Mouse (Mus musculus) liver, embryonic 11.5 days (tissue): Measurements from ENCODE around the gene Ksr1. TPM values are rescaled to one million over a fixed set of nuclear protein-coding genes. Genes with fewer than 3 reads are reported as not detected.
A peak's percentile ranks its signal among the peaks of the same experiment; 100 is the strongest.
"Not testable (repeated sequence)": the region's sequence is repeated elsewhere in the genome, so short reads cannot be mapped to it uniquely, and the experiment has no call there.

Experiments
- ATAC-seq: fragments of 200-750 bp; cut with Nextera tagmentation; replicated peaks from 2 replicates; pipeline ENCODE4 v1.8.0; 2017; ENCODE audit warnings: moderate number of reproducible peaks, mild to moderate bottlenecking, moderate TSS enrichment, moderate library complexity; ENCODE audit not compliant: low FRiP score
- DNase-seq: peaks from one replicate; pipeline ENCODE4 v3.0.0-alpha.2; 2017; ENCODE audit warnings: low spot score
- H3K27ac ChIP-seq: fragments of 300-500 bp; sonication (generic); 2 replicates; pipeline ENCODE4 v1.5.1; 2014; ENCODE audit warnings: mild to moderate bottlenecking, low read depth, low read length, control low read depth
- H3K27me3 ChIP-seq: fragments of 300-500 bp; sonication (generic); replicated peaks from 2 replicates; pipeline ENCODE4 v1.6.1; 2014; ENCODE audit warnings: low read length, mixed read lengths; ENCODE audit not compliant: control insufficient read depth, insufficient read depth
- H3K36me3 ChIP-seq: fragments of 300-500 bp; sonication (generic); 2 replicates; pipeline ENCODE4 v1.6.1; 2014; ENCODE audit warnings: mild to moderate bottlenecking, low read length, moderate library complexity, mixed read lengths; ENCODE audit not compliant: control insufficient read depth, insufficient read depth
- H3K4me1 ChIP-seq: fragments of 300-500 bp; sonication (generic); replicated peaks from 2 replicates; pipeline ENCODE4 v1.6.1; 2014; ENCODE audit warnings: low read length, mixed read lengths; ENCODE audit not compliant: control insufficient read depth, insufficient read depth
- H3K4me2 ChIP-seq: fragments of 300-500 bp; sonication (generic); 2 replicates; pipeline ENCODE4 v1.6.1; 2014; ENCODE audit warnings: mild to moderate bottlenecking, control low read depth, moderate library complexity
- H3K4me3 ChIP-seq: fragments of 300-500 bp; sonication (generic); 2 replicates; pipeline ENCODE4 v1.5.1; 2014; ENCODE audit warnings: low read depth, low read length, control low read depth
- H3K9ac ChIP-seq: fragments of 300-500 bp; sonication (generic); 2 replicates; pipeline ENCODE4 v1.6.1; 2014; ENCODE audit warnings: low read depth, low read length, control low read depth
- H3K9me3 ChIP-seq: fragments of 300-500 bp; sonication (generic); 2 replicates; pipeline ENCODE4 v1.6.1; 2016; ENCODE audit warnings: low read length, inconsistent platforms, mixed read lengths; ENCODE audit not compliant: control insufficient read depth
- WGBS: fragments of 180-500 bp; shearing (Covaris S2); extraction: QIAGEN DNeasy Blood & Tissue Kit; methylation state at CpG from one replicate; pipeline ENCODE4 v1.1.7; 2014; 5-methylcytosine and 5-hydroxymethylcytosine counted together
- polyA plus RNA-seq: library from polyadenylated mRNA; unstranded; fragments of >200 nt; fragmentation: Nextera tagmentation; extraction: Ambion mirVana; gene quantifications from 2 replicates; pipeline ENCODE4 v1.2.1, GENCODE M21; 2014

The Ksr1 gene
- polyA plus RNA-seq, 1 experiment from 2014 or later, result 5.0 TPM

DNA sequence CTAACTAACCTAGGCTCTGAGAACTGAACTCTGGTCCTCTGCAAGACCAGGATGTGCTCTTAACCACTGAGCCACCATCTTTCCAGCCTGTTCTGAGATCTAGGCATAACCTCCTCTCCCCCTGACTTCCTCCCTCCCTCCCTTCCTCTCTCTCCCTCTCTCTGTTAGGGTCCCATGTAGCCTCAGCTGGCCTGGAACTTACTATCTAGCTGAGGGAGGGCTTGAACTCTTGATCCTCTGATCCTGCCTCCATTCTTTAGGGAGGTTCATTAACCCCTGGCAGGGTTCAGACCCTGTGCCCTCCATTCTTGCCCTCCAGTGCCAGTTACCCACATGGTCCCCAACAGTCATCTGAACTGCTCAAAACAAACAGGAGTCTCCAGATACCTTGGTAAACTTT, 133.2 kb downstream of the Ksr1 start:
- H3K27ac ChIP-seq, result no peak overlapping the region
- ATAC-seq (no peak), DNase-seq (no peak)
- H3K36me3 ChIP-seq, result 0 out of 2 replicates have a peak, but pooled peaks cover 2% of the 10 kb centered on the region
- no peaks in the 10 kb centered on the region for H3K27me3 ChIP-seq
- no peak overlapping the region for H3K4me2 ChIP-seq
- H3K9ac ChIP-seq, result no peak overlapping the region
- H3K9me3 ChIP-seq, result no peaks in the 10 kb centered on the region
- H3K4me3 ChIP-seq, result no peak overlapping the region
- H3K4me1 ChIP-seq, result peaks cover 29% of the 10 kb centered on the region

DNA sequence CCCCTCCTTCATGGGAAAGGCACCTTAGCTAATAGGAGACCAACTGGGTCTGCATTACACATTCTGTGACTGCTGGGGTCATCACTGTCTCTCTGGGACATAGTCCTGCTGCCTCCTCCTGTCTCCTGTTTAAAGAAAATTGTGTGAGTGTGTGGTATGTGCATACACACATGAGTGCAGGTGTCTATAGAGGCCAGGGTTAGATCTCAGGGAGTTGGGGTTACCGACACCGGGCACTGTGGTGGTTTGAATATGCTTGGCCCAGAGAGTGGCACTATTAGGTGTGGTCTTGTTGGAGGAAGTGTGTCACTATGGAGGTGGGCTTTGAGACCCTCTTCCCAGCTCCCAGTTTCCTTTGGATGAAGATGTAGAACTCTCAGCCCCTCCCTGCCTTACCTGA, 133.7 kb downstream of the Ksr1 start:
- no peak overlapping the region for H3K27ac ChIP-seq
- 96% methylated on average over 2 of the region's 2 CpGs for WGBS
- no peak for ATAC-seq
- no peak overlapping the region for H3K4me3 ChIP-seq
- H3K36me3 ChIP-seq, result 0 out of 2 replicates have a peak, but pooled peaks cover 2% of the 10 kb centered on the region
- H3K9me3 ChIP-seq, result no peaks in the 10 kb centered on the region
- DNase-seq, result no peak
- peaks cover 33% of the 10 kb centered on the region for H3K4me1 ChIP-seq
- H3K4me2 ChIP-seq, result no peak overlapping the region
- no peaks in the 10 kb centered on the region for H3K27me3 ChIP-seq
- no peak overlapping the region for H3K9ac ChIP-seq

DNA sequence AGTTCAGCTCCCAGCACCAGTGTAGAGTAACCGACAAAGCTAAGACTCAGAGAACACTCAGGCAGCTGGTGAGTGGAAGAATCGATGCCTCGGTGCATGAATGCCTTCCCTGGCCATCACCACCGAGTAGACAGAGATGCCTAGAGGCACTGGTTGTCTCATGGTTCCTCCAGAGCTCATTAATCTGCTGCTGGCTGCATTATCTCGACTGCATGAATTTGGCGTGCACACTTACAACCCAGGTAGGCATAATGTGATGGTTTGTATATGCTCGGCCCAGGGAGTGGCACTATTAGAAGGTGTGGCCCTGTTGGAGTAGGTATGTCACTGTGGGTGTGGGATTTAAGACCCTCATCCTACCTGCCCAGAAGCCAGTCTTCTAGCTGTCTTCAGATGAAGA, 137.3 kb downstream of the Ksr1 start:
- Histone ChIP-seq H3K27ac (no peak overlapping the region), H3K27me3 (no peaks in the 10 kb centered on the region), H3K36me3 (no peaks in the 10 kb centered on the region), H3K4me3 (no peak overlapping the region), H3K4me2 (no peak overlapping the region), H3K9ac (no peak overlapping the region), H3K9me3 (no peaks in the 10 kb centered on the region), H3K4me1 (peaks cover 28% of the 10 kb centered on the region)
- 81% methylated on average over 7 of the region's 7 CpGs for WGBS
- no peak for DNase-seq
- ATAC-seq, result no peak

DNA sequence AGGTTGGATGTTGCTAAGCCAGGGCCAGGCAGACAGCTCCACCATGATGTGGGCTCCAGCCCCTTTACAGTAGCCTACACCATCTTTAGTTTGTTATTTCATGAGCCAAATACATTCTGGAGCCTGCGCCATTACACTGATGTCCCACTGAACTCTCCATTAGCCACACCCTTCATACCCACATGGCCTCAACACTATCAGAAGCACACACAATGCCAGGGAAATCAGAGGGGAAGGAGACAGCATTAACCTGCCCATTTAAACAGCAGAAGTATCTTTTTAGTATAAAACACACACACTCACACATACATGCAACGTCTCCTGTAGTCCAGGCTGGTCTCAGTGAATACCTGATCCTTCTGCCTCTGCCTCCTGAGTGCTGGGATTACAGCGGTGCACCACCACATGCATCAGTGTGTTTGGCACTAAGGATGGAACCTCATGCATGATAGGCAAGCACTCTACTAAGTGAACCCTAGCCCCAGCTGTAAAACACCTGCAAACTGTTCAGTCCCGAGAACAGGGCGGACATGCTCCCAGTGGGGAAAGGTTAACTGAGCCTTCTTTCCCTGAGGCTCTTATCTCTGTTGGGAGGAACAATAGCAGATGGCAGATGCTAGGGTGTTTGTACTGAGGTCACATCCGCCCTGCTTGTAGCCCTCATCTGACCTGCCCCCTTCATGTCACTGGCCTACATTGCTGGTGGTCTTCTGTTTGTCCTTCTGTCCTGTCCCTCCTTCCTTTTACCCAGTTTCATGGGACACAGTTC, 138.0 kb downstream of the Ksr1 start:
- 69% methylated on average over 6 of the region's 6 CpGs for WGBS
- DNase-seq, result no peak

DNA sequence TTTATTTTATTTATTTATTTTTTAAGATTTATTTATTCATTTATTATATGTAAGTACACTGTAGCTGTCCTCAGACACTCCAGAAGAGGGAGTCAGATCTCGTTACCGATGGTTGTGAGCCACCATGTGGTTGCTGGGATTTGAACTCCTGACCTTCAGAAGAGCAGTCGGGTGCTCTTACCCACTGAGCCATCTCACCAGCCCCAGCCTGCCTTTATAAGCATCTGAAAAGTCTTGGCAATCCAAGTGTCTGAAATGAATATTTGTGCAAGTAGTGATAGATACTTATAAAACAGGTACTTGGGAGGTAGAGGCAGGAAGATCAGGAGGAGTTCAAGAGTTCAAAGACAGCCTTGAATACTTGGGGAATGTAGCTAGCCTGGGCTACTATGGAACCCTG, 138.9 kb downstream of the Ksr1 start:
- H3K4me2 ChIP-seq, ATAC-seq, H3K9me3 ChIP-seq, H3K27ac ChIP-seq, DNase-seq, H3K27me3 ChIP-seq, H3K4me3 ChIP-seq, H3K36me3 ChIP-seq, H3K9ac ChIP-seq: not testable (repeated sequence)
- peaks cover 42% of the 10 kb centered on the region for H3K4me1 ChIP-seq
- WGBS, result 83% methylated on average over 3 of the region's 3 CpGs

More for the DNA sequence above, 138.0 kb downstream of the Ksr1 start:
- H3K4me3 ChIP-seq, result no peak overlapping the region
- no peaks in the 10 kb centered on the region for H3K9me3 ChIP-seq
- H3K4me2 ChIP-seq, result no peak overlapping the region
- H3K27me3 ChIP-seq, result no peaks in the 10 kb centered on the region
- no peak overlapping the region for H3K9ac ChIP-seq
- H3K36me3 ChIP-seq, result no peaks in the 10 kb centered on the region
- H3K4me1 ChIP-seq, result peaks cover 34% of the 10 kb centered on the region
- ATAC-seq, result no peak
- H3K27ac ChIP-seq, result no peak overlapping the region

DNA sequence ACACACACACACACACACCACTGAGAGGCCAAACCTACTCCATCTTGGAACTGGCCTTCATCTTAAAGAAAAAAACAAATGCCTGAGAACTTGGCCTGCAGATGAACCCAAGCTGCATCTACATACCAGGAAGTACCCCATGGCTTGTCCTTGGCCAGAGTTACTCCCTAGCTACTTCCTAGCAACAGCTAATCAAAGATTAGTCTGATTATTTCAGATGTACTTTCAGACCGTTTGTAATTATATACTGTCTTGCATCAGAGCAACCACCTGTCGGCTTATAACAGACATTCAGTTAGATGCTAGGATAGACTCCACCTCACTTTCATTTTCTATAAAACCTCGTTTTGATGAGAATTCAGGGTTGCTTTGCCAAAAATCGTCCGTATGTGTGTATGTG, 139.8 kb downstream of the Ksr1 start:
- no peaks in the 10 kb centered on the region for H3K27me3 ChIP-seq
- no peak overlapping the region for H3K27ac ChIP-seq
- 76% methylated on average over 5 of the region's 5 CpGs for WGBS
- no peak overlapping the region for H3K4me2 ChIP-seq
- H3K36me3 ChIP-seq, result no peaks in the 10 kb centered on the region
- H3K9me3 ChIP-seq, result no peaks in the 10 kb centered on the region
- H3K9ac ChIP-seq, result no peak overlapping the region
- H3K4me3 ChIP-seq, result no peak overlapping the region
- H3K4me1 ChIP-seq, result peaks cover 47% of the 10 kb centered on the region
- ATAC-seq, result no peak
- no peak for DNase-seq

DNA sequence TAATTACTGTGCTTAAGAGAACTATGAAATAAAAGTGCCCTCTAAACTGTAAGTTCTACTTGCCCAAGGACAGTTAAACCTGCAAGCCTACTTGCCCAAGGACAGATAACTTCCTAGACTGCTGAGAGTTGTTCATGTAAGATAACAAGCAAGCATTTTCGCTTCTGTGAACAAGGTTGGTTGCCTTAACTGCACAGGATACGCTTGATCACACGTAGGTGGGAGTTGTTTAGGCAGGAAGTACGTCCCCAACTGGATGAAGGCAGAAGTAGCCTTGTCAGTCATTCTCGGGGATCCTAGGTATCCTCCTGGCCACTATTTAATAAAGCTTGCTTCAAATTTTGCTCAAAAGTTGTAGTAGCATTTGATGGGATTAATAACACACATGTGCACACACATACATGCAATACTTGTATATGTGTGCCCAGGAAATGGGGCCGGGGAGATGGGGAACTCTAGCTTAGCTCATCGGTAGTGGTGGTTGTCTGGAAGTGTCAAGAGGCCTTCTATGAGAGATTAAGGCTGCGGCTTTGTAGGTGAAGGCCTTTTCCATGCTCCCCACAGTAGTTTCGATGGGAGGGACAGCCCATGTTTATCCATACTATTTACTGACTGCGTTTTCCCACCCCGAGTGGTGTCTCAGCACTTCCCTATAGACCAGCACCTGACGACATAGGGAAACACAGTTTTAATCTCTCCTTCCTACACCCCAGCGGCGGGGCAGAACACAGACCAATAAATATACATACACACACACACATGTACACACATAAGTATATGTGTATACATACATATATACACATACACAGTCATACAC, 140.4 kb downstream of the Ksr1 start:
- Histone ChIP-seq H3K9me3 (no peaks in the 10 kb centered on the region), H3K4me3 (no peak overlapping the region), H3K4me2 (no peak overlapping the region), H3K27me3 (no peaks in the 10 kb centered on the region), H3K36me3 (no peaks in the 10 kb centered on the region), H3K27ac (peak overlapping the region; percentile 49; the same call in 1 of the 2 replicates), H3K9ac (no peak overlapping the region), H3K4me1 (peaks cover 47% of the 10 kb centered on the region)
- ATAC-seq (peak; percentile 66), DNase-seq (peak; percentile 24)
- WGBS, result 66% methylated on average over 14 of the region's 14 CpGs

DNA sequence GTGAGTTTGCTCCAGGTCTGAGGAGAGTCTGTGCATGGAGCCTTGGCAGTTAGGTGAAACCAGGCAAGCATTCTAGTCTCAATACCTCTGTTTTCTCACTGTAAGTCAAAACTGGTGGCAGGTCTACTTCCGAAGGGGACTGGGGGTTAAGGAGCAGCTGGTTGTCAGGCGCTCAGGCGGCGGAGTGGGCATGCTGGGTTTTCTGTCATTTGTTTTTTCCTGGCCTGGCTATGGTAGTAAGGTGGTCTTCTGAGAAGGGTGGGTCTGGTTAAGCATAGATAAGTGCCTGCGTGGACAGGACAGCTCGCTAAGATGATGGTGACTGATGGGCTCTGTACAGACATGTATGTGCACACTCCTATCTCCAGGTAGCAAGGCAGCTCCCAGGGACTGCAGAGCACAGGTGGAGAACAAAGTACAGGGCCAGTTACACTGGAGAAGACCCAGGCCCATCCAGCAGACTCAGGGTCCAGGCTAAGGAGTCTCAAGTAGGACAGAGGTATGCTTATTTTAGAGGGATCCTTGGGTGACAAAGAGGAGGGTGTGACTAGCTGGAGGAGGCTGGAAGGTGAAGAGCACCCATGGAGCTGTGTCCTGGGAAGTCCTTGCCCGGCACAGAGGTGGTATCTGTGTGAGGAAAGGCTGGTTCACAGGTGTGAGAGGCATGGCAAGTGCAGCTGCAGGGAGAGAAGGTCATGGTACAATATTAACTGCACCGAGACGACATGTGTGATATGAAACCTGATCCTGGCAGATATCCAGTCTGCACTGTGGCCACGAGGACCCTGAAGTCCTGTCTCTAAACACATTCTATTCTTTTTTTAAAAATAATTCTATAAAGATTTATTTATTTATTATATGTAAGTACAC, 142.2 kb downstream of the Ksr1 start:
- H3K4me2 ChIP-seq, result 0 out of 2 replicates have a peak overlapping the region, but pooled peaks have one; percentile 13
- H3K36me3 ChIP-seq, result no peaks in the 10 kb centered on the region
- no peak overlapping the region for H3K9ac ChIP-seq
- H3K27me3 ChIP-seq, result no peaks in the 10 kb centered on the region
- no peak overlapping the region for H3K4me3 ChIP-seq
- peak; percentile 34 for DNase-seq
- peak overlapping the region; percentile 71 for H3K27ac ChIP-seq
- no peak; the same call in 1 of the 2 replicates for ATAC-seq
- H3K9me3 ChIP-seq, result no peaks in the 10 kb centered on the region
- H3K4me1 ChIP-seq, result peaks cover 47% of the 10 kb centered on the region
- WGBS, result 65% methylated on average over 10 of the region's 10 CpGs
